Mouse (Mus musculus) left cerebral cortex, postnatal 25 days (tissue): ENCODE measurements around the gene Vmo1. TPM values are rescaled to one million over a fixed set of nuclear protein-coding genes. Genes with fewer than 3 reads are reported as not detected.
"Not testable (repeated sequence)": the region's sequence is repeated elsewhere in the genome, so short reads cannot be mapped to it uniquely, and the experiment has no call there.

Experiments
- DNase-seq, 2 experiments: peaks; one replicate each; pipeline ENCODE4 v3.0.0; 2022; ENCODE audit warnings: low spot score in 2 of 2, mixed read lengths in 1 of 2
- intact Hi-C: fragments of 180-260 bp; cut with DNase I; formaldehyde crosslinking; loops from one replicate; pipeline ENCODE4 v1.15.1; 2025
- total RNA-seq, 2 experiments: library from RNA; stranded (reverse); gene quantifications; 2 replicates each; pipeline ENCODE4 v1.2.3; 2021

The Vmo1 gene
- total RNA-seq, result not detected

- intact Hi-C loops, result no loop called here
- DNase-seq, result no peak
These were observed at the start of gene Vmo1 for GRCm38 (mm10) chr11:70514288-70514687. Gene Vmo1 (minus strand): TSS chr11:70514616.

DNA sequence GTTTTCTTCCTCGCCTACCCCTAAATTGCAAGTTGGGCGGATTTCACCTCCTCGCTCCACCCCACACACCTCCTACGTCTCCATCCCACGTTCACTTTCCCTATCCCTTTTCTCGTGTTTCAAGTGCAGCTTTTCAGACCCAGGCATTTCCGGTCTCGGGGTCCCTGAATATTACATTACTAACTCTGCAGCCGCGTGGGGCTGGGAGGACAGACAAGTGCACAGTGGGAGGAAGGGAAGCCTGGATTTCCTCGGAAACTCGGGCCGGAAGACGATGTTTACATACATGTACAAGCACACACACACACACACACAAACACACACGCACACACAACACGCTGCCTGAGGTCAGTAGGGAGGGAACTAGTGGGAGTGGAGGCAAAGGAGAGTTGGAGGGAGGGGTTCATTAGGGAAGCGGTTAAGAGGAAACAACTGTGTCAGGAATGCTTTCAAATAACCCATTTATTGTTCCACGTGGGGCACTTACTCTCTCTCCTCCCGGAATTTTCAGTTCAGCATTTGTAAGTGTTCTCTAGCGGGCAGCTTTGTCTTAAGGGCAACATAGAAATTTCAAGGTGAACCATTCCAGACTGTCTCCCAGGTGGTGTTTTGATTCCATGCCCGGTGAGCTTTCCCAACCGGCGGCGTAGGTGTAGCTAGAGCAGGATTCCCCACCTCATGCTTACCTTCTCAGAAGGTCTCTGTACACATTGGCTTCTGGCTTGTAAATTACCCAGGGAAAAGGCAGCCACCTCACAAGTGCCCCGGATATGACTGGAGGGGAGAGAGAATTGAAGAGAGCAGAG is 49.3 kb upstream of the Vmo1 start:
- intact Hi-C loops, result loop anchor here (5.0 kb wide), 1 partner anchor 39 kb away; no protein-coding TSS in a partner anchor
- DNase-seq, result peak in 1 of 2 experiments; percentile 49

DNA sequence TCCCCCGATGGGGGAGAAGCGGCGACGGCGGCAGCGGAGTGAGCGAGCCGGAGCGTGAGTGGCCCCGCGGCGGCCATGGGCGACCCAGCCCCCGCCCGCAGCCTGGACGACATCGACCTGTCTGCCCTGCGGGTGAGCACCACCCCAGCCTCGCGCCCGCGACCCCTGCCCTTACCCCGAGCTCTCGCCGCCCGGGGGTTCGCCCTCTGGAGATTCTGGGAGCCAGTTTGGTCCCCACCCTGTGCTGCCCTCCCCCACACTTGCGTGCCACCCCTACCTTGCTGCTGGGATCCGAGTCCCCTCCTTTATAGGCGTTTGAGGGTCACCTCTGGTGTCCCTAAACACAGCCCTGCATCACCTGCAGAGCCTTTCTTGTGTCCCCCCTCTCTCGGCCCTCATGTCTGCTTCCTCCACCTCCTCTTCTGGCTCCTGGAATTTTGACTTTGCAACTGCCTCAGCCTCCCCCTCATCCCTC is 48.6 kb upstream of the Vmo1 start:
- no peak for DNase-seq
- intact Hi-C loops, result loop anchor here (1.0 to 5.0 kb wide), 3 partner anchors 9 to 39 kb away; partner anchors contain the start of gene Pld2

DNA sequence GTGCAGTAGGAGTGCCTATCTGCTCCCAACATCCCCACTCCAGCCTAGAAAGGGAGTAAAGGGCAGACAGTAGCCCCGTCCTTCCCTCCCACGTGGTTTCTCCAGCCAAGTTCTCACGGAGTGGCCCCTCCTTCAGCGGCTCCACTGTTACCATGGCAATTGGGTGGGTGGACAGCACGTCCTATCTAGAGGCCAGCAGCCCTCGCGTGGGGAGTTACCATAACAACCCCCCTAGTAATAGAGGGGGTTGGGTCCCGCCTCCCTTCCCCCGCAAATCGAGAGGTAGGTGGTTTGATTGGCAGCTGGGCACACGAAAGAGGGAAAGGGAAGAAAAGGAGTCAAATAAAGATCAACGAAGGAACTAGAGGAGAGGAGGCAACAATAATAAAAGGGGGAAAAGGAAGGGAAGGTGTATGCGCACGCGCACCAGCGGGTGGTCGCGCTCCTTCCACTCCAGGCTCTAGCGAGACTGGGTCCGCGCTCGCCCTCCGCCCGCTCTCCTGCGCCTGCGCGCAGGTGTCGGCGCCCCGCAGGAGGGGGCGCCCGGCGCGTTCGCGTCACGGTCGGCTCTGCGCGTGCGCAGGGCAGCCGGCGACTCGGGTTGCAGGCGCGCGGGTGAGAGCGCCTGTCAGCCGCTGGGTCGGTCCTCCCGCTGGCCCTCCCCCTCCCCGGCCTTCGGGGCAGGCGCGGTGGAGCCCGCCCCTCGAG is 48.0 kb upstream of the Vmo1 start, which contains the start of gene Mink1:
Gene Mink1, plus strand, starts transcription at position 595 of the 708 bp plus-strand sequence.
- peak; percentile 89 to 94 for DNase-seq
- intact Hi-C loops, result loop anchor here (1.0 to 5.0 kb wide), 3 partner anchors 10 to 40 kb away; partner anchors contain the start of gene Pld2

GRCm38 (mm10) chr11:70561937-70562286 is 47.5 kb upstream of the Vmo1 start:
- DNase-seq, result no peak
- intact Hi-C loops, result loop anchor here (1.0 to 5.0 kb wide), 4 partner anchors 10 to 40 kb away; partner anchors contain the start of genes Pld2 and Psmb6

- DNase-seq, result no peak
- intact Hi-C loops, result no loop called here
These were observed 43.1 kb upstream of the Vmo1 start for GRCm38 (mm10) chr11:70557545-70557944.

DNA sequence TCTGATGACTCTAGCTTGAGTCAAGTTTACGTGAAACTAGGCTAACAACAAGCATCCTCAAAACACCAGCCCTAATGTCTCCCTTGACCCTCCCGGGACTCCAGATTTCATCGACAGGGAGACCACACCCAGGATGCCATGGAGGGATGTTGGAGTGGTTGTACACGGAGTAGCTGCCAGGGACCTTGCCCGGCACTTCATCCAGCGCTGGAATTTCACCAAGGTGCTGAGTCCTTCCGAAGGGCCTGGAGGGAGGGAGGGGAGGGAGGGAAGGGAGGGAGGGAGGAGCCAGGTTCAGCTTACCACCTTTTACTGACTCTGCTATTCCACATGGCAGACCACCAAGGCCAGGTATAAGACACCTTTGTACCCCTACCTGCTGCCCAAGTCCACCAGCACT is 39.5 kb upstream of the Vmo1 start:
- intact Hi-C loops, result no loop called here
- DNase-seq, result no peak

- DNase-seq, result no peak
- intact Hi-C loops, result no loop called here
These were observed 37.1 kb upstream of the Vmo1 start for GRCm38 (mm10) chr11:70551526-70551925.

DNA sequence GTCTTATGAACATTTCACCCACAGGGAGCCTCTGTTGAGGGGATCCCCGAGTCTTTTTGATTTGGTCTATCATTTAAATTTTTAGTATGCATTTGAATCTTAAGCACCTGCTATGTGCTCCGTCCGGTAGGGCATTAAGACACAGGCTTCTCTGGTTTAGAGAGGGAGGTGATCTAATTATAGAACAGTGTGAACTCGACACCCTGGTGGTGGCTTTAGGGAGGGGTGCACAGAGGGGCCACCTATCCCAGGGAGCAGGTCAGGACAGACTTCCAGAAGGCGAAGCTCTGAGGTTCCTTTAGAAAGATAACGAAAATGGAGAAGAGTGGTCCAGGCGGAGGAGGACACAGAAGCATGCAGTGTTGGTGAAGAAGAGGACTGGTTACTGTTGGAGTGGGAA is 30.1 kb upstream of the Vmo1 start:
- no peak for DNase-seq
- intact Hi-C loops, result no loop called here

DNA sequence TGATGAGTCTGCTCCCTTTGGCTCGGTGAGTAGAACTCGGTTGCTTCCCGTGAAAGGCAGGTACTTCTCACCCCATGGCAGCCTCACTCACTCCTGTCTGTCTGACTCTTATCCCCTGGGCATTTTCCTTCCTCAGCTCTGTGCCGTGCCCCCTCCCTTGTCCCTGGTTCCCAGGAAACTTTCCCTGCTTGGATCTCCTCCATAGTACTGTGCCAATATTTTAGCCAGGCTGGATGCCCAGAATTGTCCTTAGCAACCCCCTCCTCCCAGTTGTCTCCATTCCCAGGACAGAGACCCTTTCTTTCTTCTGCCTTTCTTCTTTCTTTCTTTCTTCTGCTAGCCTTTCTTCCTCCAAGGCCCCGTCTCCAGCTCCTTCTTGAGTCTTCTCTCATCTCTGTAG is 27.0 kb upstream of the Vmo1 start:
- peak in 1 of 2 experiments; percentile 28 for DNase-seq

GRCm38 (mm10) chr11:70540928-70541327 is 26.5 kb upstream of the Vmo1 start:
- intact Hi-C loops, result loop anchor here (1.0 kb wide), 1 partner anchor 21 kb away; the partner anchor contains the start of gene Mink1
- no peak for DNase-seq

More for the DNA sequence above, 27.0 kb upstream of the Vmo1 start:
- intact Hi-C loops, result no loop called here

- intact Hi-C loops, result loop anchor here (1.0 kb wide), 1 partner anchor 22 kb away; the partner anchor contains the start of gene Mink1
- peak; percentile 76 to 77 for DNase-seq
These were observed 25.6 kb upstream of the Vmo1 start, which contains the start of gene Pld2 for GRCm38 (mm10) chr11:70539877-70540587. Gene Pld2 (plus strand): TSS chr11:70540064.

- intact Hi-C loops, result no loop called here
- no peak for DNase-seq
These were observed 25.0 kb upstream of the Vmo1 start for GRCm38 (mm10) chr11:70539423-70539822.

GRCm38 (mm10) chr11:70532839-70533238 is 18.4 kb upstream of the Vmo1 start, which contains the start of gene Gm40193:
Gene Gm40193 (minus strand): TSS chr11:70532939.
- intact Hi-C loops, result no loop called here
- DNase-seq, result no peak

DNA sequence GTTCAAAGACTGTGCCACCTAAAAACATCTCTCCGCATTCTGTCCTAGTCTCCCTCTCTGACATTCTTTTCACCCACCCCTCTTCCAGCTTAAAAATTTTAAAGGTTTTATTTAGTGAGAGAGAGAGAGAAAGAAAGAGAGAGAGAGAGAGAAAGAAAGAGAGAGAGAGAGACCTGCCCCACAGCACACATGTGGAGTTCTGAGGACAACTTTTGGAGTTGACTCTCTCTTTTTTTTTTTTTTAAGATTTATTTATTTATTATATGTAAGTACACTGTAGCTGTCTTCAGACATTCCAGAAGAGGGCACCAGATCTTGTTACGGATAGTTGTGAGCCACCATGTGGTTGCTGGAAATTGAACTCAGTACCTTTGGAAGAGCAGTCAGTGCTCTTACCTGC is 16.6 kb upstream of the Vmo1 start:
- intact Hi-C loops, DNase-seq: not testable (repeated sequence)

DNA sequence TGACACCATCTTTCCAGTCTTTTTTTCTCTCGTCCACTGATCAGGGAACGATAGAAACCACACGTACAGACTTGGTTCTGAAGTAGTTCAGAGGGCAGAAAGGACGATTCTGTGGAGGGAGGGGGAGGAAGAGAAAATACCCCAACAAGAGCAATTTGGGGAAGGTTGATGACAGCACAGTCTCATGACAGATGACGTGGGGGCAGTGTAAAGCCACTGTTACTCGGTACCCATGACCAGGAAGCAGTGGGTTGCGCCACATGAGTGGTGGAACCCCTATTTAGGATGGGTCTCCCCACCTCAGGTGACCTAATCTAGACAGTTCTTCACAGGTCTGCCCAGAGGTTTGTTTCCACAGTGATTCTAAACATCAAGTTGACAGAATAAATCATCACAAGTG is 14.2 kb upstream of the Vmo1 start:
- intact Hi-C loops, result no loop called here
- no peak for DNase-seq

- no peak for DNase-seq
- intact Hi-C loops, result no loop called here
These were observed 11.8 kb upstream of the Vmo1 start for GRCm38 (mm10) chr11:70526211-70526610.

- no peak for DNase-seq
- intact Hi-C loops, result loop anchor here (1.0 kb wide), 1 partner anchor 36 kb away; no protein-coding TSS in a partner anchor
These were observed 11.3 kb upstream of the Vmo1 start for GRCm38 (mm10) chr11:70525726-70526125.

DNA sequence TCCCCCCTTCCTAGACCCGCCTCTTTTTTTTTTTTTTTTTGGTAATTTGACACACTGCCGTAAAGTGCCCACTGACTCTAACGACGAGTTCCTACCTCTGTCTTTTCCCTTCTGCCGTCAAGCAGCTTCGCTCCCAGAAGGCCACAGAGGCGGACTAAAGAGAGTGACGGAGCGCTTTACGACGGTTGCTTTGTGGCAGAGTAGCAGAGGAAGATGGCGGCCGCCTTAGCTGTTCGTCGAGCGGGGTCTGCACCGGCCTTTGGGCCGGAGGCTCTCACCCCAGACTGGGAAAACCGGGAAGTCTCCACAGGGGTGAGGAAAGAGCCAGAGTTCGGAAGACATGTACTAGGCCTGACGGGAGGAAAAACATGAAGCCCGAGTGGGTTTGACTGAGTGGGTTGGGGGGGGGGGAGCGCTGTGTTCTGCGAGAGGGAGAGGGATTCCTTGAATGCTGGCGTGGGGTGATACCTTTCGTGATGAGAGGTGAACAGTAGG is 10.8 kb upstream of the Vmo1 start, which contains the start of gene Psmb6:
Gene Psmb6, plus strand, starts transcription at position 184 of the 495 bp plus-strand sequence.
- peak; percentile 93 to 98 for DNase-seq
- intact Hi-C loops, result loop anchor here (1.0 kb wide), 1 partner anchor 36 kb away; no protein-coding TSS in a partner anchor
